Mouse (Mus musculus) cerebellum, adult 18-20 months (tissue): ENCODE data around the gene Barhl1.

Source experiments
- DNase-seq, 2 experiments: peaks; one replicate each; pipeline ENCODE4 v3.0.0; 2021

Gene Barhl1

GRCm38 (mm10) chr2:28860678-28861423 lies 55.6 kb downstream of the Barhl1 start:
- DNase-seq = no peak

GRCm38 (mm10) chr2:28859303-28859702 lies 57.2 kb downstream of the Barhl1 start:
- DNase-seq = no peak
